Mouse (Mus musculus) hematopoietic stem cell, adult 5-6 weeks (primary cell): ENCODE measurements around the gene Hoxb5. TPM values are rescaled to one million over a fixed set of nuclear protein-coding genes. Genes with fewer than 3 reads are reported as not detected.

Source experiments
- ATAC-seq, 2 experiments: fragments of 125-278 bp in 1 of 2; replicated peaks in 1 of 2; 2 replicates each; pipeline ENCODE4 v1.8.0; 2016 to 2017; ENCODE audit warnings: inconsistent platforms in 2 of 2, mild to moderate bottlenecking in 2 of 2, moderate number of reproducible peaks in 2 of 2, low read depth in 1 of 2, moderate TSS enrichment in 1 of 2; ENCODE audit not compliant: low FRiP score in 2 of 2, poor library complexity in 2 of 2, severe bottlenecking in 2 of 2, insufficient read depth in 1 of 2, low TSS enrichment in 1 of 2
- total RNA-seq: library from RNA; stranded (forward); fragments of 172-1452, 232-1000 nt; gene quantifications from 2 replicates; pipeline ENCODE4 v1.2.3, GENCODE M21; 2017

Hoxb5 gene
- total RNA-seq, 1 experiment from 2014 or later, result 1.3 TPM

DNA sequence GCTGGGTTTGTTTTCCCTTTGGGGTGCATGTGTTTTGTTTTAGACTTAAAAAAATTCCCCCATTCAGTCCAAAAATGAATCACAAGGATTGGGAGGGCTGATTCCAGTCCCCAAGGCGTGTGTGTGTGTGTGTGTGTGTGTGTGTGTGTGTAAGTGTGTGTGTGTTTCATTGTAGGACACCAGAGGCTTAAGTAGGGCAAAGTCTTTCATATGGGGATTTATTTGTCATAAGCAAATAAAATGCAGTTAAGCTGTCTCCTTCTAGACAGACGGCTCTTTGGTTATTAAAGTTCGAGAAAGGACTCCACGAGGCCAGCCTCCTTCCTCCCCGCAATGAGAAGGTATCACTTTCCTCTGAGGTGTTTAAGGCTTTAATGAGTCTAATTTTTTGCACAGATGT lies 18.7 kb downstream of the Hoxb5 start:
- no peak for ATAC-seq

DNA sequence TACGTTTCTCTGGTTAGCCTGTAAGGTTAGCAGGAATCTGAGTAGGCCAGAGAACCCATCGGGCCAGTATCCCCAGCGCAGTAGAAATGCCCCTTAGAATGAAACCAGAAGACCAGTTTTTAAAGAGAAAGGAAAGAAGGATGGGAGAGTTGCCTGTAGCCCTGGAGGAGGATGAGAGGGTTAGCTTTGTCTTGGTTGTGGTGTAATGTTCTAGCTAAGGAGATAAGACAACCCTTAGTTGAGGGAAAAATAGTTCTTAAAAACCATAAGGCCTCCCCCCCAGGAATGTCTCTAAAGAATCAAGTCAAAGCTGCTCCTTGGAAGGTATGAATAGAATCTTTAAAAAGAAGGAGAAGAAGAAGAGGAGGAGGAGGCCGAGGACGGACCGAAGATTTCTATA lies 19.6 kb downstream of the Hoxb5 start:
- ATAC-seq, result no peak

DNA sequence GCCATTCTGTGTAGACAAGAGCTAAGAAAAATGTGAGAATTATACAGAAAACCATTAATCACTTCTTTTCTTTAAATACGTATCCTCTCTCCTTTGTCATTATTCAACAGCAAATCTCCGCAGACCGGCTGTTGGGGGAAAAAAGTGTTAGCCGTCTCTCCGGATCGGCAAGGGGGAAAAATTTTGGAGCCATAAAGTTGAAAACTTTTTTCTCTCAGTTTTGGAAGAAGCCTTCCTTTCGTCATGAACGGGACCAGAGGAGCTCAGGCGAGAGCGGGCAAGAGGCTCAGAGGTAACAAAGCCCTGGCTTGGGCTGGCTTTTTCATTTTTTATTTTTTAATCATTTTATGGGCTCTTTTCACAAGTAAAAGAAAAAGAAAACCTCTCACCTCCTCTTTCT lies 20.0 kb downstream of the Hoxb5 start, which contains the start of gene Hoxb3:
Hoxb3 (plus strand) TSS at position 173 of the 400 bp plus-strand sequence.
- ATAC-seq, result no peak

DNA sequence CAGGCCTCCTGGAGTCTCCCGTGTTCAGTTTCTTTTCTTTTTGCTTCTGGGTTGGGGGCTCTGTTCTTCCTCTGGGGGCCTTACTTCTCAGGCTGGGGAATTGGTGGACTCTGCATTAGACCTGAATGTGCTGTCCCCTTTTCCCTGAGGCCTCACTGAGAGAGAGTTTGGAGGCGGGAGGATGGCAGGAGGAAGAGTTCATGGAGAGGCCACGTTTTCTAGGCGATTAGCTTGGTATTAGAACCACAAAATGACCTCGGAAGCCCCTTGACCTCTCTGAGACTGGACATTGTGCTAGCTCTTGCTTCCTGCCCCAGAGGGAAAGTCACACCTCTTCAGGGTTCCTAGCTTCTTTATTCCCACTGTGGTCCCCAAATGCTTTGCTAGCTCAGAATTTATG lies 21.0 kb downstream of the Hoxb5 start:
- ATAC-seq, result no peak

DNA sequence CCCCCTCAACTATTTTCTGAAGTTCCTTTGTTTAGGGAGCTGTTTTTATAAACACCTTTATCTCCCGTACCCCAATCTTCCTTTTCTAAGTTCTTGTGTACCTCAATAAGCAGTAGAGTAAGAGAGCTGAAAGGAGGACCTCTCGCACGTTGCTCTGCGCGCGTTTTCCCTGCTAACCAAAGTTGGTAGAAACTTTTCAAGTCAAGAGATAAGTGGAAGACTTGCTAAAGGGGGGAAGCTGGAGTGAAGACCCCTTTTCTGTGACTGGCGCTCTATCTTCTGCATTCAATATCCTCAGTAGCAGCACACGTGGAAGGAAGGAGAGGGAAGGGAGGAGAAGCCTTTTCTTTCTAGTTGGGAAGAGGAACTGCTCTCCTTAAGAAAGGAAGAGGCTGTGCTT lies 21.8 kb downstream of the Hoxb5 start:
- no peak for ATAC-seq

DNA sequence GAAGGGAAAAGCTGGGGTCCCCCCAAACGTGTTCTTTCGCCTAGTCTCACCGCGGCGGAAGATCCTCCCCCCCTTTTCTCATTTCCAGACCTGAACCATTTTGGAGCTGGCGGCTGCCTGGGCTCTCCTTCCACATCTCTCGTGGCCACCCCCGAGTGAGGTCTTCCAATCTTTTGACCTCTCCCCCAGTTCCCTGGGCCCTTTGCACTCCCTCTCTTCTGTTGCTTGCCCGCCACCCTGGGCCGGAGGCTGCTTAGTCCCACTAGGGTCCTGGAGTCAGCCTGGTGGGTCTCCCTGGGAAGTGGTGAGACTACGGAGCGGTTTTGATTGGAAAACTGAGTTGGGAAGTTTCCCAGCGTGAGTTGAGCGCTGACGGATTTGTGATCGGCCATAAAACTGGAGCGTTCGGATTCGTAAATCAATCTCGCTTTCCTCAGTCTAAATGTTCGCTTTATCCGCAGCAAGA lies 22.6 kb downstream of the Hoxb5 start:
- ATAC-seq, result no peak

DNA sequence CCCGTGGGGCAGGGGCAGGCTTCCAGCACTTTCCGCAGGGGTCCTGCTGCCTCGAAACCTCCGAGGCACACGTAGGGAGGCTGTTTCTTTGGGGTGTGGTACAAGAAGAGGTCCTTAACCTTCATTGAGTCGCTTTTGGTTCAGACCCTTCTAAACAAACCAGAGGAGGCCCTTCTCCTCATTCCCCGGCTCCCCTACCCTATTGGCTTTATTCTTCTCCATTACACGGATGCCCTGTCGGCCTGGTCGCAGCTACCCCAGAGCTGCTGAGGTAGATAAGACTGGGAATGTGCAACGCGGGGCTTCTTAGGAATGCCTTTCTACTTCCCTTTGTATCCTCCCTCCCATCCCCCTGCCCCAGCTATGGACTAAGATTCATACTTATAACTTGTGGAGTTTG lies 23.6 kb downstream of the Hoxb5 start:
- no peak for ATAC-seq

DNA sequence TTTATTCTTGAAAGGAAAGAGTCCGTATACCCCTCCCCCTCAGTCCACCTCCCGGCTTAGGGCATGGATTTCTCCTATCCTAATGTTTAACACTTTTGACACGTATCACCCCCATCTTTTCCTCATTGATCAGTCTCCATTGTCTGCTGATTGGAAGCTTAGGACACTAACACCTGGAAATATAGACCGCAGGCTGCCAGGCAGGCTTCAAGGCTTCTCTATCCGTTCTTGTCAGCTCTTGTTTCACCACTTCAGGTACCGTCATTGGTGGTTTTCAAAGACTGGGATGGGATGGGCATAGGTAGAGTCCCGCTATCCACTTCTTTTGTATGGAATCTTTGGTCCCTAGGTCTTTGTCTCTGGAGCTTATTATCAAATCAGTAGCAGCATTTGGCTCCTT lies 24.0 kb downstream of the Hoxb5 start:
- no peak for ATAC-seq

DNA sequence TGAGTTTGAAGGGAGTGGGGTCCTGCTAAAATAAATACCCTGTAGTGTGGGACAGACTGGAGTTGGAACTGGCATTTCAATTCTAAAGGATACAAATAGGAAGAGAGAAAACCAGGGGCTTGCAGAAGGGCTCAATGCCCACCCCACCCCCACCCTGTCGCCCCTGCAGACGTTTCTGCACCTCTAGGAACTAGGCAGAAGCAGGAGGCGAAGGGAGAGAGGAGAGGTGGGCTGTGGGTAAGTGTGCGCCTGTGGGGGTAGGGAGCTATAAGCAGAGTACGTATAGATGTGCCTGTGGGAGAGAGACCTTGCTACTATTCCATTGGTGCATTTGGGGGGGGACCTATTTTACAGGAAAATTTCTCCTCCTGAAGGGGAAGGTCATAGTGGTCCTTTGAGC lies 24.6 kb downstream of the Hoxb5 start:
- no peak for ATAC-seq

DNA sequence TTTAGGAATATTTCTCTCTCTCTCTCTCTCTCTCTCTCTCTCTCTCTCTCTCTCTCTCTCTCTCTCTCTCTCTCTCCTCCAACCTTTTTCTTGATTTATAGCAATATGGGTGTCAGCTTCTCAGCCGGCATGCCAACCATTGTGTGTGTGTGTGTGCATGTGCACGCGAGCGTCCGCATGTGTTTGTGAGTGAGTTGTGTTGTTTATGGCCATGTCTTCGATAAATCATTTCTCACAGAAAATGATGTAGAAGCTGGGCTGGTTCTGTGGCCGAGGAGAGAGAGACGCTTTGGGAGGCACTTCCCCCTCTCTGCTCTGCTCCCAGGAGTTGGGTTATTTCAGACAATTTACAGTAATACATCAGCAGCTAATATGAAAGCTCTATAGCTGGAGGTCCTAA lies 25.5 kb downstream of the Hoxb5 start:
- ATAC-seq, result no peak

DNA sequence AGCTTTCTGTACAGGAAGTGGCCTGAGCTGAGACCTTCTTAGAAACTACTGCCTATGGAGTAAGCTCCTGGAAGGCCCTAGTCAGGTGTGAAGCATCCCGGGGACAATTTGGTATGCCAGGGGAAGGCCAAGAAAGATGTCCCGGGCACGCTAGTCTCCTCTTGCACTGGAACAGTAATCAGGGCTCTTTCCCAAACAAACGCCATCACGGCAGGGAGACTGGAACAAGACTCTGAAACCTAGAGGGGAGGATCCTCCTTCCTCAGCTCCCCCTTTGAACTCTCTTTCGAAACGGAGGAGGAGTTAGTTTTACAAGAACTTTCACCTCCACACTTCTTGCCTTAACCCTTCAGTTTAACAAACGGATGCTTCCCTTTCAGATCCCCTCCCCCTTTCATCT lies 29.0 kb downstream of the Hoxb5 start:
- ATAC-seq, result no peak

DNA sequence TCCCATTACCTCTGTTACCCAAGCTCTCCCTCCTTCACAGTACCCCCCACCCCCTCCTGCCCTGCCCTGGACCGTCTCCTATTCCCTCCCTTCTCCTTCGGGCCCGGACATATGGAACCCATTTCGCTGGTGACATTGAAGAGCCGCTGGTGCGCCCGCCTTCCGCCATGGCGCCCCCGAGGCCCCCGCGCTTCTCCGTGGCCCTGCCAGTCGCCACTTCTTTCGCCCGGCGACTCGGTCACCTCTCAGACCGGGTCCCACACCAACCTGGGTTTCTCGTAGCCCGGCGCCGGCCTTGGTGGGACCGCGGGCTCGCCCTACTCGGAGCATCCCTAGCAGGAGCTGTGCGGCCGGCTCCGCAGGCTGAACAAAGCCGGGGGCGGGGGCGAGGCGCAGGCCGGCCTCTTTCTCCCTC lies 29.5 kb downstream of the Hoxb5 start:
- no peak for ATAC-seq

DNA sequence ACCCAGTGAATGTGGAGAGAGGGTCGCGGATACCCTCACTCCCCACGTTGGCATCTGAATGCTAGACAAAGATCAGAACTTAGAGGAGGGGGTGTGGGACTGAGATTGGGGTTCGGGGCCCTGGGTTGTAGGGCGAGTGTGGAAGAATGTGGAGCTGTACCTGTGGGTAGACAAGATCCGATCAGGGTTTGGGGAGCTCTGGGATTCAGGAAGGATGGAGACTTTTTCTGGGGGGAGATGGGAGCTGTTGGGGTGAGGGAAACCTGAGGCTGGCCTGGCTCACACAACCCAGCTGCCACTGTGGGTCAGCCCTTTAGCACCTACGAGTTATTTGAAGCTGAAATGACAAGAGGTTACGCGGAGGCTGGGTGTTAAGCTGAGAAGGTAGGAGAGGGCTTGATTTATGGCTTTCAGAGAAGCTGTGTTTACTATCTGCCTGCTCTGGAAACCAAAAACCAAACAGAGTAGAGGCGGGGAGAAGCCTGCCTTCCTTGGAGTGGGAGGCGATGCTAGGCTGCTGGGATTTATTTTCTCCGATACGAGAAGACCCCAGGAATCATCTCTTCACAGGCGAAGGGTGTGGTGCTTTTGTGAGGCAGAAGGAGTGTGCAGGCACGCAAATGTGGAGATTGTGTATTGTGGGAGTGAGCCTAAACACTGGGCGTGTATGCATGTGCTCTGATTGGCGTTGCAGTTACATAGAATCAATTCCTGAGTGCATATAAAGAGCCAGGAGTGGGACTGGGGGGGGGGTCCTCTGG lies 30.3 kb downstream of the Hoxb5 start:
- no peak for ATAC-seq

DNA sequence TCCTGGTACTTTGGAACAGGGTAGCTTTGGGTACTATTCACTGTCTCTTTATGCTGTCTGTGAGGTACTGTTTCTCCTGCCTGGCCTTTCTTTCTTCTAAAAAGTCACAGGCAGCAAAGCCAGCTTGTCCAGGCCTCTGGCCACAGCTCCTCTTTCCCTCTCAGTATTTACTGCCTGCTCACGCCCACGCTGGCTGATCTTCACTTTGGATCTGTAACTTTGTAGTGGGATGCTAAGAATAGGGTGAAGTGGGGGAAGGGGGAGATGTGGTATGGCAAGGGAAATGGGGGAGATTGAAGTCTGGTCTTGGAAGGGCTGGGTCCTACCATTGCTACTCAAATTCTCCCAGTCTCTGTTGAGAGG lies 30.8 kb downstream of the Hoxb5 start:
- no peak for ATAC-seq

DNA sequence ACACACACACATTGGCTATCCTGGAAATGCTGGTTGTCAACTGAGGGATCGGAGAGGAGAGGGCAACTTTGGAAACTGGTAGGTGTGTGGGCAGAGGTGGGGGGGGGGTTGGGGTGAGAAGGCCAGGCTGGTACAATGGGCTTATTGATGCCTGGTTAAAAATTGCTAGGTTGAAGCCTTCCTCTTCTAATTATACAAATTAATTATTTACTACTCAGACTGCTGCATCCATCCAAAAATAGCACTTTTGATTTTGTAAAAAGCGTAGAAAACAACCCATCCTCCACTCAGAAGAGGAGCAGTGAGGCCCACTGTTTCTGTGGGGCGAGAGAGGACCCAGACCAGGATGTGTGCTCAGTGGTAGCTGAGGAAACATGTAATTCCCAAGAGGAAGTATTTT lies 31.9 kb downstream of the Hoxb5 start:
- no peak for ATAC-seq

DNA sequence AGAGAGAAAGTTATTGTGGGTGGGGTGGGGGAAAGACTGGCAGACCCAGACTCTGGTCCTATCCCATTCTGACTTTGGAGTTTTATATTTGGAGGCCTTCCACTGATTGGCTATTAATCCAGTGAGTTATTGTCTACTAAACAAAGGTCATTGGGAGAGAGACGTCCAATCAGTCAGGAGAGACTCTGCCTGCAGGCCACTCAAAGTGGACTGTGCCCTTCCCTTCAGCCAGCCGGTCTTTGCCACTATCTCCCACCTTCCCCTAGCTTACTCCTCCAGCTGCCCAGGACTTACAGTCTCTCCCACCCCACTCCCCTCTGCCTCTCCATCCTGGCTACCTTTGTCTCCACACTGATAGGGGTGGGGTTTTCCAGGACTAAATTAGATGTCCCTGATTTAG lies 33.5 kb downstream of the Hoxb5 start:
- no peak for ATAC-seq

DNA sequence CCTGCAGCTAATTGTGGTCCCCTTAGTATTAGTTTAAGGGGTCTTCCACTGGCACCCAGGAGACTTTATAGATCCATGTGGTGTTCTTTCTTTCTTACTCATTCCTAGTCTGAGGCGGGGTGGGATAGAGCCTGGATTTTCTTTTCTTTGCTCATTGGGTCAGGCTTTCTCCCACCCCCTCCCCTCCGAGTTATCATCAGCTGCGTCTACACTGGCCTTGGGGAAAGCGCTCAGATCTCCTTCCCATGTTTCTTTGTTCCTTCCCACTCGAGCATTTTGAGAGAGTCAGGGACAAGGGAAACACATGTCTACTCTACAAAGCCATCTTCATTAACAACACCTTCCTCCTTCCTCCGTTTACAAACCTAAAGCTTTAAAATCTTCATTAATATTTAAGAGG lies 33.9 kb downstream of the Hoxb5 start:
- no peak for ATAC-seq

DNA sequence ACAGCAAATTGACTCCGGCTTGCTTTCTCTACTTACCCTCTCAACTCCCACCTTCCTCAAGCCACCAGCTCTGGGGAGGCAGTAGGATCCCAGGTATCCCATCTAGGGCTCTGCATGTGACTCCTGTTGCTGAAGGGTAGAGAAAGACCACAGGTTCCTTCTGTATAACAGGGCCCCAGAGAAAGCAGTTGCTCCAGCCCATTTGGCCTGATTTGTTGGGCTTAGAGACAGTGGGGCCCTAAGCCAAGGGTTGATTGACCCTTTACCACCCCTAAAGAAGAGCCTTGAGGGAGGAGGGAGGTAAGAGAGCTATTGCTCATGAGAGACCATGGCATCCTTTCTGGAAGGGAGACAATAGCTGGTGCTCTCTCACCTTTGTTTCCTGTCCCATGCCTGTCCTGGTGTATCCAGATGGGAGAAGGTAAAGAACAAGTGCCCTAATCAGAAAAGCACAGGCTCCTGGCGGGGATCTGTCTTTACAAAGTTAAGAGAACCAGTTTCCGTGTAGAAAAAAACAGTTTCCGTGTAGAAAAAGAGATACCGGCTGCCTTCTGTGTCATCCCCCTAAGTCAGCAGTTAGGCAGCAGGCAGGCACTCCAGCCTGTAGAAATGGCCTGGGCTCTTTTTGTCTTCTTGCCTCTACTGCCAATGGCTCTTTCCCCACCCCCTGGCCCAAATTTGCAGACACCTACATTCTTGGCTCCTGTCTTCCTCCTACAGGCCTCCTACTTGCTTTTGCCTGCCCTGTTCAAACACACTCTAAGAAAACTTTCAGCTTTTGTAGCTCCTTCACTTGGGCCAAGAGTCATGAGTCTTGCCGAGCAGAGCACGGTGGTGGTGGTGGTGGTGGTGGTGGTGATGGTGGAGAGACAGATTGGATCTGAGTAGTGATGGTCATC lies 36.1 kb downstream of the Hoxb5 start:
- no peak for ATAC-seq
